Mouse (Mus musculus) forebrain, embryonic 10.5 days (tissue): ENCODE data around the gene Higd2a. TPM values are rescaled to one million over a fixed set of nuclear protein-coding genes. Genes with fewer than 3 reads are reported as not detected.
"Not testable (repeated sequence)": the region's sequence is repeated elsewhere in the genome, so short reads cannot be mapped to it uniquely, and the experiment has no call there.

Source experiments
- DNase-seq: peaks from one replicate; pipeline ENCODE4 v3.0.0-alpha.2; 2017; ENCODE audit warnings: low spot score; ENCODE audit errors: extremely low spot score
- H3K27ac ChIP-seq: fragments of 300-500 bp; sonication (generic); 2 replicates; pipeline ENCODE4 v1.5.1; 2016; ENCODE audit warnings: mild to moderate bottlenecking
- H3K27me3 ChIP-seq: fragments of 300-500 bp; sonication (generic); 2 replicates; pipeline ENCODE4 v1.6.1; 2016; ENCODE audit warnings: mild to moderate bottlenecking; ENCODE audit not compliant: poor library complexity, severe bottlenecking
- H3K36me3 ChIP-seq: fragments of 300-500 bp; sonication (generic); replicated peaks from 2 replicates; pipeline ENCODE4 v1.6.1; 2016; ENCODE audit warnings: mild to moderate bottlenecking, moderate library complexity
- H3K4me1 ChIP-seq: fragments of 300-500 bp; sonication (generic); 2 replicates; pipeline ENCODE4 v1.6.1; 2016
- H3K4me3 ChIP-seq: fragments of 300-500 bp; sonication (generic); 2 replicates; pipeline ENCODE4 v1.5.1; 2016; ENCODE audit warnings: mild to moderate bottlenecking, moderate library complexity
- H3K9me3 ChIP-seq: fragments of 300-500 bp; sonication (generic); 2 replicates; pipeline ENCODE4 v1.6.1; 2016; ENCODE audit warnings: mild to moderate bottlenecking, moderate library complexity
- WGBS: fragments of 180-500 bp; shearing (Covaris S2); methylation state at CpG from one replicate; pipeline ENCODE4 v1.1.7; 2016; 5-methylcytosine and 5-hydroxymethylcytosine counted together
- polyA plus RNA-seq: library from polyadenylated mRNA; unstranded; fragments of >200 nt; fragmentation: Nextera tagmentation; extraction: Ambion mirVana; gene quantifications from 2 replicates; pipeline ENCODE4 v1.2.1, GENCODE M21; 2016

Higd2a gene
- polyA plus RNA-seq, 1 experiment from 2014 or later, result 143 TPM

- no peaks in the 10 kb centered on the region for H3K36me3 ChIP-seq
- H3K9me3 ChIP-seq, result no peaks in the 10 kb centered on the region
- peaks cover 60% of the 10 kb centered on the region for H3K27me3 ChIP-seq
- H3K4me3 ChIP-seq, result peak overlapping the region; percentile 68
- WGBS, result 6% methylated on average over 13 of the region's 13 CpGs
- peak overlapping the region; percentile 76 for H3K27ac ChIP-seq
- DNase-seq, result peak; percentile 26
- peaks cover 28% of the 10 kb centered on the region for H3K4me1 ChIP-seq
Measured at GRCm38 (mm10) chr13:54610613-54610971, 20.6 kb downstream of the Higd2a start.

- peak within 1 kb of the TSS; percentile 76 for H3K27ac ChIP-seq
- peaks cover 54% of the 10 kb centered on the region for H3K27me3 ChIP-seq
- peak within 1 kb of the TSS; percentile 68 for H3K4me3 ChIP-seq
- peaks cover 28% of the 10 kb centered on the region for H3K4me1 ChIP-seq
- WGBS, result under 1% methylated on average over 66 of the region's 66 CpGs
- H3K9me3 ChIP-seq, result no peaks in the 10 kb centered on the region
- DNase-seq, result peak; percentile 76
- H3K36me3 ChIP-seq, result no peaks in the 10 kb centered on the region
Measured at GRCm38 (mm10) chr13:54610972-54611754, 21.2 kb downstream of the Higd2a start, which contains the start of gene Cltb. Cltb (minus strand) TSS chr13:54611344.

- DNase-seq, H3K27ac ChIP-seq, H3K9me3 ChIP-seq, H3K4me3 ChIP-seq, H3K36me3 ChIP-seq: not testable (repeated sequence)
- 88% methylated on average over 8 of the region's 8 CpGs for WGBS
- H3K27me3 ChIP-seq, result peaks cover 36% of the 10 kb centered on the region
- peaks cover 28% of the 10 kb centered on the region for H3K4me1 ChIP-seq
Measured at GRCm38 (mm10) chr13:54613141-54613540, 23.1 kb downstream of the Higd2a start.

GRCm38 (mm10) chr13:54616307-54616706, 26.3 kb downstream of the Higd2a start:
- Histone ChIP-seq H3K4me3 (no peak overlapping the region), H3K4me1 (peaks cover 8% of the 10 kb centered on the region), H3K27ac (no peak overlapping the region), H3K9me3 (no peaks in the 10 kb centered on the region), H3K27me3 (peaks cover 4% of the 10 kb centered on the region), H3K36me3 (no peaks in the 10 kb centered on the region)
- WGBS, result 86% methylated on average over 8 of the region's 8 CpGs
- no peak for DNase-seq

- Histone ChIP-seq H3K27me3 (peaks cover 2% of the 10 kb centered on the region; the same call in 1 of the 2 replicates), H3K4me3 (no peak overlapping the region), H3K4me1 (peaks cover 4% of the 10 kb centered on the region; the same call in 1 of the 2 replicates), H3K27ac (no peak overlapping the region), H3K9me3 (no peaks in the 10 kb centered on the region), H3K36me3 (no peaks in the 10 kb centered on the region)
- WGBS, result 74% methylated on average over 6 of the region's 6 CpGs
- DNase-seq, result no peak
Measured at GRCm38 (mm10) chr13:54616998-54617397, 27.0 kb downstream of the Higd2a start.

- H3K4me3 ChIP-seq, result peak within 1 kb of the TSS; percentile 97
Measured at GRCm38 (mm10) chr13:54621155-54621932, 31.3 kb downstream of the Higd2a start, which contains the start of gene Faf2. Faf2 (plus strand) TSS chr13:54621784.

GRCm38 (mm10) chr13:54621960-54622521, 32.0 kb downstream of the Higd2a start:
- no peaks in the 10 kb centered on the region for H3K9me3 ChIP-seq
- WGBS, result 2% methylated on average over 27 of the region's 27 CpGs
- DNase-seq, result peak; percentile 48

More at GRCm38 (mm10) chr13:54621155-54621932, 31.3 kb downstream of the Higd2a start, which contains the start of gene Faf2:
- Histone ChIP-seq H3K4me1 (peaks cover 27% of the 10 kb centered on the region), H3K9me3 (no peaks in the 10 kb centered on the region), H3K36me3 (peaks cover 20% of the 10 kb centered on the region), H3K27ac (peak within 1 kb of the TSS; percentile 98), H3K27me3 (no peaks in the 10 kb centered on the region)
- WGBS, result 11% methylated on average over 44 of the region's 44 CpGs
- peak; percentile 98 for DNase-seq

GRCm38 (mm10) chr13:54629128-54629527, 39.1 kb downstream of the Higd2a start:
- DNase-seq, result no peak
- peaks cover 72% of the 10 kb centered on the region for H3K36me3 ChIP-seq
- peaks cover 6% of the 10 kb centered on the region; the same call in 1 of the 2 replicates for H3K4me1 ChIP-seq
- 91% methylated on average over 4 of the region's 4 CpGs for WGBS
- H3K4me3 ChIP-seq, result no peak overlapping the region
- no peak overlapping the region for H3K27ac ChIP-seq
- H3K9me3 ChIP-seq, result no peaks in the 10 kb centered on the region
- no peaks in the 10 kb centered on the region for H3K27me3 ChIP-seq

More at GRCm38 (mm10) chr13:54621960-54622521, 32.0 kb downstream of the Higd2a start:
- peak overlapping the region; percentile 98 for H3K27ac ChIP-seq
- H3K27me3 ChIP-seq, result no peaks in the 10 kb centered on the region
- H3K4me3 ChIP-seq, result peak overlapping the region; percentile 97
- H3K36me3 ChIP-seq, result peaks cover 26% of the 10 kb centered on the region
- H3K4me1 ChIP-seq, result peaks cover 27% of the 10 kb centered on the region

- no peak overlapping the region for H3K27ac ChIP-seq
- H3K4me3 ChIP-seq, result no peak overlapping the region
- WGBS, result 89% methylated on average over 3 of the region's 3 CpGs
- H3K9me3 ChIP-seq, result no peaks in the 10 kb centered on the region
- no peak for DNase-seq
- peaks cover 78% of the 10 kb centered on the region for H3K36me3 ChIP-seq
- H3K4me1 ChIP-seq, result no peaks in the 10 kb centered on the region
- no peaks in the 10 kb centered on the region for H3K27me3 ChIP-seq
Measured at GRCm38 (mm10) chr13:54632731-54633277, 42.8 kb downstream of the Higd2a start.

- WGBS, result 94% methylated on average over 3 of the region's 3 CpGs
- Histone ChIP-seq H3K27me3 (no peaks in the 10 kb centered on the region), H3K4me1 (no peaks in the 10 kb centered on the region), H3K4me3 (no peak overlapping the region), H3K36me3 (peaks cover 88% of the 10 kb centered on the region), H3K9me3 (no peaks in the 10 kb centered on the region), H3K27ac (no peak overlapping the region)
- DNase-seq, result no peak
Measured at GRCm38 (mm10) chr13:54635011-54635410, 45.0 kb downstream of the Higd2a start.
